Mouse (Mus musculus): Measurements from ENCODE around the gene Pxdn.

The Pxdn gene

GRCm38 (mm10) chr12:29953999-29954398 lies 16.6 kb downstream of the Pxdn start:
- no peak for DNase-seq (ENCODE audit: low read depth)

DNA sequence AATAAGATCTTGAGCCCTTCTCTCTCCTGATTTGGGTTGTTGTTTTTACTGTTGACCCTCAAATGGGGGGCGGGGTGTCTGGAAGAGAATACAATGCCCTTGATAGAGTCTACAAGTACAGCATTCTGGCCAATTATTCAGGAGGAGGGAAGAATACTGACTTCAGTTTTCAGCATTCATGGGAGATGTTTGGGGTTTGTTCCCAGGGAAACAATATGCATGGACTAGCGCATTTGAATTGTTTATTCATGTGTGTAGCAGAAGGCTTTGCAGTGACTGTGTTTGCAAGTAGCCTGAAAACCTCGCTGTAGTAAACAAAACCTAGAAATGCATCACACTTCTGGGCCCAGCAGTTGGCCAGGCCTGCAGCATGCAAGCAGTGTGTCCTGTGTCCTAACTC lies 17.1 kb downstream of the Pxdn start:
- no peak for DNase-seq (ENCODE audit: low read depth)

- no peak for DNase-seq (ENCODE audit: low read depth)
Observed at GRCm38 (mm10) chr12:29956969-29957368, 19.6 kb downstream of the Pxdn start.

DNA sequence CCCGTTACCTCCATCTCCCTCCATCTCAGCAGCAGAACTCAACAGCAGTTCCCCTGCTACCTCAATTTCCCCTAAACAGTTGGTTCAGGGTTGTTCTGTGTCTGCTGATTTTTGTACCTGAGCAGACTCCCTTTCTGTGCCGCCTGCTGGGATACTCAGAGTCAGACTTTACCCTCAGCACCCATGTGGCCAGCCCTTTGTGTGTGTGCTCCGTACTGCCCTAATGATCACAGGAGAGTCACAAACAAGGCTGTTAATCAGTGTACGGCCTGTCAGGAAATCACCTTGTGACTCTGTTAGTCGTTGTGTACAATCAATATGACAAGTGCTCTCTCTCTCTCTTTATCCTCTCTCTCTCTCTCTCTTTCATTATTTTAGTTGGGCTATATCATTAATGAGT lies 21.2 kb downstream of the Pxdn start:
- no peak for DNase-seq (ENCODE audit: low read depth)

DNA sequence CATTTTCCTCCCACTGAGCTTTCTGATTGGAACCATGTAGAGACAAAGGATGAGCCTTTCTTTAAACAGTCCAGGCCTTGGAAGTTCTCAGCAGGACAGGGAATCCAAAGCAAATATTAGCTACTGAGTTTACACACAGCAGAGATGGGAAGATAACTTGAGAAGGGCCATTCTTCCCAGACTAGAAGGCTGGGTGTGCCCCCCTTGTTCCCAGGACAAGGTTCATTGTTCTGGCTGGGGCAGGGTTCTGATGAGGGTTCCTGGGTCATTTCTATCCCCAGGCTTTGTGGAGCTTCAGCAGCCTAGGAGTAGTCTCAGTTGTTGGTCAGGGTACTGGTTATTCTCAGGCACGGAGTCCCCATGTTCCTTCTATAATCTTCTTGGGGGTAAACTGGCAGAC lies 23.6 kb downstream of the Pxdn start:
- DNase-seq (ENCODE audit: low read depth), result no peak

DNA sequence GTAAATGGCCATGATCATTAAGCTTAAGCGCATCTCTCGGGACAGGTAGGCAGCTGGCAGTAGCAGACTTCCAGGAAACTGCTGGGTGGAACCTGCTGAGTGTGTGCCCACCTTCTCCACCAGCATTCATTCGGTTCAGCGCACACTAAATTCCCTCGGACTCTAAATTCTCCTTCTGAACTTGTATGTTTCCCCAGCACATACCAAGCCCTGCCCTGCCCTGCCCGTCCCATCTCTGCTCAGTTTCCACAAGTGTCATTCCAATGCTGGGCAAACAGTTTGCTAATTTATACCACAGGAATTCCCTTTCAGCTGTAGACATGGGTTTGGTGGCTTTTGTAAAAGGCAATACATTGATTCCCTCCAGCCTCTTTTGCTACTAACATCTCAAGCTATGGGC lies 27.6 kb downstream of the Pxdn start:
- no peak for DNase-seq (ENCODE audit: low read depth)

DNA sequence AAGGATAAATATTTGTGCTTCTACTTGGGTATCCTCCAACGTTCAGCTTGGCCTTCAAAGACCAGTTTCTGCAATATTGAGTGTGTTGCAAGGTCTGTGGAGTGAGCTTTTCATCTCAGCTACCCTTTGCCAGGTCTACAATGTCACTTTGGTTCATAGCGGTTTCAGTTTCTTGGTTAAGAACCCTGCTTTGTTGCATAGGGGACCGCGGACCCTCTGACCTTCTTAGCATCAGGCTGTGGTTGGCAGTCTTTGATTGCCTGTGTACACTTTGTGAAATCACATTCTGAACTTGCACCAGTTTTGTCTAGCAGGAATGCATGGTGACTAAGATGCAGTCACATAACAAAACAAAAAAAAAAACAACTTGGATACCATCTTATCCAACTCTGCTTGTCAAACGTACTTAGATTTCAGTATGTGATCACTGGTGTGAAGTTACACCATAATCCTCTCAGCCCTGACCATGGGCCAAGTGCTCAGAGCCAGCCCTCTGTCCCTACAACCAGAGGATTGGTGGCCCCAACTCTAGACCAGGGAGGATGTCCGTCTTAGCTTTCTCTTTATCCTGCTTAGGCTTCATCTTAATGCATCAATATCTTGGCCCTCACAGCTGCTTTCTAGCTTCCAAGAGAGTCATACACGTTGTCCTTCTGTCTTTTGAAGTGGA lies 34.5 kb downstream of the Pxdn start:
- DNase-seq (ENCODE audit: low read depth), result no peak

GRCm38 (mm10) chr12:29972533-29972932 lies 35.1 kb downstream of the Pxdn start:
- no peak for DNase-seq (ENCODE audit: low read depth)

- DNase-seq (ENCODE audit: low read depth), result no peak
Observed at GRCm38 (mm10) chr12:29980076-29980475, 42.7 kb downstream of the Pxdn start.

- no peak for DNase-seq (ENCODE audit: low read depth)
Observed at GRCm38 (mm10) chr12:29981722-29982293, 44.4 kb downstream of the Pxdn start.

- no peak for DNase-seq (ENCODE audit: low read depth)
Observed at GRCm38 (mm10) chr12:29983190-29983589, 45.8 kb downstream of the Pxdn start.

GRCm38 (mm10) chr12:29985126-29985525 lies 47.7 kb downstream of the Pxdn start:
- DNase-seq (ENCODE audit: low read depth), result no peak

DNA sequence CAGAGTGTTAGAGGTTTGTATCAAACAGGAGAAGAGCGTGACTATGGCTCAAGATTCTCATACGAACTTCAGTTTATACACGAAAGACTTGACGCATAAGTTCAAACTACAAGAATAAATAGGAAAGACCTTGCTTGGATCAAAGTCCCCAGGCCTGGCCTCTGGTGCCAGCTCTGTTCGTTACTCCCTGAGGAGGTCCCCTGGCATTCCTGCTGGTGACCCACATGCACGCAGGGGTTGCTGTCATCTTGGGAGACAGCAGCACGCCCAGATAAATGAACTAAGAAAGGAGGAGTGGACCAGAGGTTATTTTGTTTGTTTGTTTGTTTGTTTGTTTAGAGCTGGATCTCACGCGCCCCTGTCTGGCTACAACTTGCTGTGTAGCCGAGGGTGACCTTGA lies 48.8 kb downstream of the Pxdn start:
- no peak for DNase-seq (ENCODE audit: low read depth)

DNA sequence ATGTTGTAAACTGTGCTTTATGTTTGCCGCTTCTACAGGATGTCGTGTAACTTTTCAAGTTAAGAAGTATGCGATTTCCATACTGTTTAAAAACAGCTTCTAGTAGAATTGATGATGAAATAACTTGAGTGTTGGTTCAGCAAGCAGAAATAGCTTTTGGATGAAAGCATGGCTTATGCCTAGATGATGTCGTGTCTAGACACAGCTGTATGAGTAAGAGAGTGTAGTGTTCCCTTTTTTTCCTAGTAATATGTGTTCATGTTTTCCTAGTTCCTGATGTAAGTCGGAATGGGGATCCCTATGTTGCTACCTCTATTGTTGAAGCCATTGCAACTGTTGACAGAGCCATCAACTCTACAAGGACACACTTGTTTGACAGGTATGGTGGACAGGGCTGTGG lies 61.5 kb downstream of the Pxdn start:
- DNase-seq (ENCODE audit: low read depth), result no peak

GRCm38 (mm10) chr12:30001951-30002350 lies 64.5 kb downstream of the Pxdn start:
- DNase-seq (ENCODE audit: low read depth), result no peak

GRCm38 (mm10) chr12:30003680-30004364 lies 66.4 kb downstream of the Pxdn start:
- DNase-seq (ENCODE audit: low read depth), result no peak

- DNase-seq (ENCODE audit: low read depth), result no peak
Observed at GRCm38 (mm10) chr12:30004365-30004723, 66.9 kb downstream of the Pxdn start.

DNA sequence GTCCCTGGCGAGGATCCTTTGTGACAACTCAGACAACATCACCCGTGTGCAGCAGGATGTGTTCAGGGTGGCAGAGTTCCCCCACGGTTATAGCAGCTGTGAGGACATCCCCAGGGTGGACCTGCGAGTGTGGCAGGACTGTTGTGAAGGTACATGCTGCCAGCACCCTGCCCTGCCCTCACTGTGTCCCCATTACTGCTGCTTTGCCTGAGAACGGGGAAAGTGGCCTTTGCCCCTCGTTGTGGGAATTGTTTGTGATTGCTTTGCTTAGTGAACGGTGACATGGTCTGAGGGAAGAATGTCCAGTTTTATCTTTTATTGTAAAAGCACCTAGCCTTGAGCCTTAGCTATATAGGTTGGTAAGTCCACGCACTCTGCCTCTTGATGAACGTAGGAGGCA lies 69.2 kb downstream of the Pxdn start:
- no peak for DNase-seq (ENCODE audit: low read depth)

- DNase-seq (ENCODE audit: low read depth), result no peak
Observed at GRCm38 (mm10) chr12:30008741-30009140, 71.3 kb downstream of the Pxdn start.

DNA sequence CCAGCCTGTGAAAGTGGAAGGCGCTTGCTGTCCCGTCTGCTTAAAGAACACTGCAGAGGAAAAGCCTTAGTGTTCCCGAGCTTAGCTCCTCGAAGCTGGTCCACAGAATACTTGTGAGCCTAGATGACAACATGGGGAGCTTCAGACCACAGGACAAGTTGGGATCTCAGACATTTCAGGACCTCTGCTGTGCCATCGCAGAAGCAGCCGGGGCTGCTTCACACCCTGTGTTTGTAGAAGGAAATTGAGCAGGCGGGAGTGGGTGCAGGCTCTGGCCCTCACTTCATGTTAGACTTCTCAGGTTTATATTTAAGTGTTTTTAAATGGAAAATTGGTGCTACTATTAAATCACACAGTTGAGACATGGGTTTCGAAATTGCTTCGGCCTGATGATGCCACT lies 78.1 kb downstream of the Pxdn start:
- DNase-seq (ENCODE audit: low read depth), result no peak

- no peak for DNase-seq (ENCODE audit: low read depth)
Observed at GRCm38 (mm10) chr12:30017131-30017530, 79.7 kb downstream of the Pxdn start.

DNA sequence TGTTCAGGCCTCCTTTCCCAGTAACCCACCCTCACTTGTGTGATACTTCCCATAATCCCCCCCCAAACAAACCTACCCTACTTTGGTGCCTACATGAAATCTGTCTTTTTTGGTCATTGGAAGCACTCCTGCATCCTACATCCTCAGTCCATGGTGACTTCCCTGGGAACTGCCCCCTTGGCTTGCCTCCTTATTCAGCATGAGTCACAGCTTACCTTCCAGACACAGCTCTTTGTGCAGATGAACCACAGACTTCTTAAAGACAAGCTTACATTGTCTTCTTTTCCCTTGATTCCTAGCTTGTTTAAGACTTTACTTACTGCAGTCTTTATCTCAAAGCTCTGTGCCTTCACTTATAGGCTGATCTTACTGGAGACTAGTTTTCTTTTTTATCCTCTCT lies 83.0 kb downstream of the Pxdn start:
- no peak for DNase-seq (ENCODE audit: low read depth)

GRCm38 (mm10) chr12:30023491-30023890 lies 86.1 kb downstream of the Pxdn start:
- no peak for DNase-seq (ENCODE audit: low read depth)

All from naive thymus-derived CD4-positive, alpha-beta T cell, adult 2 months (primary cell).